Mouse (Mus musculus) embryonic fibroblast, embryonic 13.5 days (primary cell): Measurements from ENCODE around the gene Agmat. TPM values are rescaled to one million over a fixed set of nuclear protein-coding genes. Genes with fewer than 3 reads are reported as not detected.

ENCODE experiments used
- H3K27ac ChIP-seq: 2 replicates; pipeline ENCODE4 v1.5.1; 2012; ENCODE audit warnings: low read length, control low read depth, inconsistent platforms; ENCODE audit not compliant: insufficient read depth
- H3K4me1 ChIP-seq: 2 replicates; pipeline ENCODE4 v1.6.1; 2011; ENCODE audit warnings: low read length; ENCODE audit not compliant: control insufficient read depth, insufficient read depth
- H3K4me3 ChIP-seq: 2 replicates; pipeline ENCODE4 v1.5.1; 2011; ENCODE audit warnings: mild to moderate bottlenecking, control low read depth, low read length; ENCODE audit not compliant: insufficient read depth
- CTCF ChIP-seq: IDR thresholded peaks from 2 replicates; pipeline ENCODE4 v1.5.1; 2011; ENCODE audit warnings: mild to moderate bottlenecking, control low read depth, low read length, moderate library complexity, borderline replicate concordance; ENCODE audit not compliant: insufficient read depth
- POLR2A ChIP-seq: IDR thresholded peaks from 2 replicates; pipeline ENCODE4 v1.6.1; 2011; ENCODE audit warnings: low read depth, mild to moderate bottlenecking, control low read depth, low read length, moderate library complexity
- polyA plus RNA-seq: library from polyadenylated mRNA; stranded (reverse); fragments of >200 nt; gene quantifications from 2 replicates; pipeline ENCODE4 v1.2.4, GENCODE M21; 2011; ENCODE audit warnings: low read depth; ENCODE audit not compliant: missing spikeins, insufficient read length

Agmat gene
- polyA plus RNA-seq, 1 experiment: not detected

DNA sequence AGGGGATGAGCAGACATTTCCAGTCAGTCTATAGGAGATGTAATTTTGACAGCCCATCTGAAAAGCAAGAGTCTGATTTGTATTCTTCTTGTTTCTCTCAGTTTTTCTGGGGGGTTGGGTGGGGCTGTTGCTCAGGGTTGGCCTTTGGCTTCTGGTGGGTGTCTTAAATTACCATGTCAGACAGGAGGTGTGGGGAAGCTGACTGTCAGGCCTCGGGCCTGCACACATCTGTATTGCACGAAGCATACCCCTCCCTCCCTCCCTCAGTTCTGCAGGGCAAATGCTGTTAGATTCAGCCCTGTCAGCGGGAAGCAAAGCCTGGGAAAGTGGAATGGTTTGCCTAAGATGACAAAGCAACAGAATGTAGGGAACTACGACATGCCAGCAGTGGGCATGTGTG lies 50.5 kb downstream of the Agmat start:
- H3K4me1 ChIP-seq: no peaks in the 10 kb centered on the region
- no peak overlapping the region for H3K27ac ChIP-seq
- TF ChIP-seq POLR2A: no peak
- no peak for TF ChIP-seq CTCF
- H3K4me3 ChIP-seq: no peak overlapping the region

DNA sequence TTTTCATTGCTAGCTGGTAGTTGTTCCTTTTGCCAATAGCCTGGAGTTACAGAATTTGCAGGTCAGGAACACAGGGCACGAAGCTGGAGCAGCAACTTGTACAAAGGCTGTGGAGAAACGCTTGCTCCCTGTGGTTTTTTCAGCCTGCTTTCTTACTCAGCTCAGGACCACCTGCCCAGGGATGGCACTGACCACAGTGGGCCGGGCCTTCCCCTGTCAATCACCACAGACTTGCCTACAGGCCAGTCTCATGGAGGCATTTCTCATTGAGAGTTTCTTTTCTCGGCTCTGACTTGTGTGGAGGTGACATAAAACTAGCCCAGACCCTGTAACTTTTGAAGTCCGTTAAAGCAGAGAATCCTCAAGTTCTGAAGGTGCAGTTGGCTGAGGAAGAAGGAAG lies 51.1 kb downstream of the Agmat start:
- Histone ChIP-seq H3K27ac (no peak overlapping the region), H3K4me1 (no peaks in the 10 kb centered on the region), H3K4me3 (no peak overlapping the region)
- TF ChIP-seq POLR2A (no peak), CTCF (no peak)

DNA sequence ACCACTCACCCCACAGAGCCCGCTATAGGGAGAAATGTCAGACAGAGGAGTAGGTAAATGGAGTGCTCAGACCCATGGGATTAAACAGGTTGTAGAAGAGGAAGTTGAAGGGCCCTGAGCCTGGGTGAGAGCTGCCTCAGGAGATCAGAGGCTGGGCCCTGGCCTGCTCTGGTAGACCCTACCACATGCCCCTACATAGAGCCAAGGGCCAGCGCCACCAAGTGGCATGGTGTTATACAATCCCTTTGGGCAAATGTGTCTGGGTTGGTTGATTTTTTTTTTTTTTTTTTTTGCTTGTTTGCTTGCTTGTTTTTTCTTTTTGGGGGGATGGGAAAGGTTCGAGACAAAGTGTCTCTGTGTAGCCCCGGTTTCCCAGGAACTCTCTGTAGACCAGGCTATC lies 57.6 kb downstream of the Agmat start:
- no peak overlapping the region for H3K27ac ChIP-seq
- no peaks in the 10 kb centered on the region for H3K4me1 ChIP-seq
- TF ChIP-seq CTCF (no peak), POLR2A (no peak)
- H3K4me3 ChIP-seq: no peak overlapping the region

DNA sequence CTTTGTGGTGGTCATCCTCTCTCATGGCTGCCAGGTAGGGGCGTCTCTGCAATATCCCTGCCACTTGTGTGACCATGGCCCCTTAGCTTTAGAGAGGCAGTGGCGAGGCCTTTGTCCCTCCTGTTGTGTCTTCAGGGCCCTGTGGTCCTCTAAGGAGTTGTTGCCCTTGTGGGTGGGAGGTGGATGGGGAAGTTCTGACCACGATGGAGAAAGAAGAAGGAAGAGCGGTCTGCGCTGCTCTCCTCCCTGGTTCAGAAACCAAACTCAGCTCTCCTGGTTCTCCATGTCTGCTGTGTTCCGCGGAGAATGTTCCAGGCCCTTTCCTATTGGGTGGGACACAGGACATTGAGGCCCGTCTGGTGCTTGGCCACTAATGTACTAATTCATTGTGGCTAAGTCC lies 59.4 kb downstream of the Agmat start:
- no peak for TF ChIP-seq POLR2A
- no peak for TF ChIP-seq CTCF
- no peak overlapping the region for H3K27ac ChIP-seq
- no peaks in the 10 kb centered on the region for H3K4me1 ChIP-seq
- no peak overlapping the region for H3K4me3 ChIP-seq

Other genes with a start within 250 kb of the Agmat start
- gene Spen, start 208.1 kb upstream of the Agmat start, polyA plus RNA-seq: 20.7 and 21.2 TPM in 2 replicates
- gene Fblim1, start 140.6 kb upstream of the Agmat start, polyA plus RNA-seq: 72.4 and 90.1 TPM in 2 replicates
- gene Tmem82, start 128.0 kb upstream of the Agmat start, polyA plus RNA-seq: not detected in 2 replicates
- gene Slc25a34, start 122.9 kb upstream of the Agmat start, polyA plus RNA-seq: 0.19 TPM in 1 of 2 replicates, not detected in the other
- 22.5 and 29.8 TPM in 2 replicates for gene Plekhm2, start 81.8 kb upstream of the Agmat start, polyA plus RNA-seq
- gene Rsc1a1, start 61.1 kb upstream of the Agmat start, polyA plus RNA-seq: 5.1 and 5.3 TPM in 2 replicates
- 27.6 and 30.9 TPM in 2 replicates for gene Ddi2, start 23.3 kb upstream of the Agmat start, polyA plus RNA-seq
- gene Dnajc16, start 44.3 kb downstream of the Agmat start, polyA plus RNA-seq: 10.0 and 11.3 TPM in 2 replicates
- 10.0 and 13.2 TPM in 2 replicates for gene Casp9, start 46.9 kb downstream of the Agmat start, polyA plus RNA-seq
- not detected in 2 replicates for gene Cela2a, start 79.5 kb downstream of the Agmat start, polyA plus RNA-seq
- gene Ctrc, start 99.7 kb downstream of the Agmat start, polyA plus RNA-seq: not detected in 2 replicates
- gene Efhd2, start 128.2 kb downstream of the Agmat start, polyA plus RNA-seq: 25.3 and 28.7 TPM in 2 replicates